Comparison of ENCODE assay signal across 8 mouse cellular contexts in the genomic region with DNA sequence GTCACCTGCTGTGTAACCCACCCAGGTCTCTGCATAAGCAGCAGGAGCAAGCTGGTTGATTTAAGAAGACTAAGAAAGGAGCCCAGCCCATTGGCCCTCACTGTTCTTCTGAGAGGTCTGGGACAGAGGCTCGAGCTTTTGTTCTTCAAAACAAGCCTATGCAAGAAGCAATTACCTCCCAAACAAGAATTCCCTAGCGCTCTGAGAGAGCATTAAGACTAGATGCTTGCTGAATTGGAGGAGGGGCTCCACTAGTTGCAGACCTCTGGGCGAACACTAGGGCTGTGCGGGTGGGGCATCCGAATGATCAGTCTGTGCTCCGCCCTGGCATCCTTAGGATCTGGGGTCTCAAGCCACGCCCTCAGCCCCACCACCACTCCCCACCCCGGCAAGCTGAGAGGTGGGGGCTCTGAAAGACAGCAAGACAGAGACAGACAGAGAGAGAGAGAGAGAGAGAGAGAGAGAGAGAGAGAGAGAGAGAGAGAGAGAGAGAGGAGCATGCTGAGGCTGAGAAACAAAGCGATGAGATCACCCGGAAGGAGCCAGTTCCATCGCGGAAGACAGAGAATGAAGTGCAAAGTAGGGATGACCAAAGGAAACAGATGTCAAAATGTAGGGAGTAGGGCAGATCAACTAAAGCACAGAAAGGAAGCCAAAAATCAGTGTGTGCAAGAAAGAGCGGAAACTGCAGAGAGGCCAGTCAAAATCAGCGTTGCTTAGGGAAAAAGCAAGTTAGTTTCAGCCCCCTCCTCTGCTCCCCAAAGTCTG. TPM values are rescaled to one million over a fixed set of nuclear protein-coding genes. Genes with fewer than 3 reads are reported as not detected.
DNase-seq lines count a peak whose midpoint lies in the region; ATAC-seq lines count a peak whose summit lies in the region.

No protein-coding gene starts in this region.

- H3K4me3 ChIP-seq in brown adipose tissue, adult 24 weeks (ENCODE audit: insufficient read depth, low read depth, low read length), result 0 out of 2 replicates have a peak overlapping the region, but pooled peaks have one; percentile 7
- H3K4me3 ChIP-seq in heart, embryonic 10.5 days, result peak overlapping the region; percentile 59
- peak overlapping the region; percentile 38 for H3K4me3 ChIP-seq in limb, embryonic 13.5 days
- H3K4me3 ChIP-seq in neural tube, embryonic 11.5 days (ENCODE audit: low read depth, low read length), result peak overlapping the region; percentile 25

- H3K9ac ChIP-seq in limb, embryonic 13.5 days, result peak overlapping the region; percentile 54
- H3K9ac ChIP-seq in neural tube, embryonic 11.5 days (ENCODE audit: low read length), result peak overlapping the region; percentile 55

- ATAC-seq in limb, embryonic 13.5 days (ENCODE audit: low FRiP score, low read depth), result peak; percentile 86
- ATAC-seq in neural tube, embryonic 11.5 days (ENCODE audit: insufficient read depth, low FRiP score, low TSS enrichment), result peak; percentile 92

- H3K4me2 ChIP-seq in limb, embryonic 13.5 days (replicated peaks), result peak overlapping the region; percentile 63
- peak overlapping the region; percentile 35 for H3K4me2 ChIP-seq in neural tube, embryonic 11.5 days (ENCODE audit: low read depth)

- peak; percentile 8 to 9 for DNase-seq in heart, adult 18-20 months
- DNase-seq in heart, adult 11 months, result no peak
- peak; percentile 87 for DNase-seq in heart, embryonic 10.5 days (ENCODE audit: low spot score)
- DNase-seq in neural tube, embryonic 11.5 days (ENCODE audit: low spot score), result peak; percentile 81
- no peak for DNase-seq in urinary bladder, adult 2 months (ENCODE audit: low spot score)
- DNase-seq in urinary bladder, postnatal 36 days (ENCODE audit: low spot score in 2 of 2), result no peak

- no peaks in the 10 kb centered on the region for H3K27me3 ChIP-seq in heart, embryonic 10.5 days (ENCODE audit: insufficient read depth, poor library complexity, severe bottlenecking)
- no peaks in the 10 kb centered on the region for H3K27me3 ChIP-seq in limb, embryonic 13.5 days
- no peaks in the 10 kb centered on the region for H3K27me3 ChIP-seq in neural tube, embryonic 11.5 days (ENCODE audit: control insufficient read depth, insufficient read depth, low read length)

- WGBS in heart, embryonic 10.5 days, result 2% methylated on average over 14 of the region's 14 CpGs
- 4% methylated on average over 14 of the region's 14 CpGs for WGBS in limb, embryonic 13.5 days
- 3% methylated on average over 14 of the region's 14 CpGs for WGBS in neural tube, embryonic 11.5 days

- 0 out of 2 replicates have a peak, but pooled peaks cover 2% of the 10 kb centered on the region for H3K4me1 ChIP-seq in brown adipose tissue, adult 24 weeks (ENCODE audit: control insufficient read depth, insufficient read depth, insufficient read length, low read length)
- H3K4me1 ChIP-seq in heart, embryonic 10.5 days, result 0 out of 2 replicates have a peak, but pooled peaks cover 20% of the 10 kb centered on the region
- H3K4me1 ChIP-seq in limb, embryonic 13.5 days, result peaks cover 19% of the 10 kb centered on the region
- no peaks in the 10 kb centered on the region for H3K4me1 ChIP-seq in neural tube, embryonic 11.5 days (ENCODE audit: control insufficient read depth, insufficient read depth, low read length)

- no peak overlapping the region for H3K27ac ChIP-seq in brown adipose tissue, adult 24 weeks (replicated peaks; ENCODE audit: low read depth, low read length)
- H3K27ac ChIP-seq in heart, embryonic 10.5 days, result peak overlapping the region; percentile 90
- no peak overlapping the region for H3K27ac ChIP-seq in limb, embryonic 13.5 days
- peak overlapping the region; percentile 36; the same call in 1 of the 2 replicates for H3K27ac ChIP-seq in neural tube, embryonic 11.5 days (ENCODE audit: low read depth, low read length)

- no peaks in the 10 kb centered on the region for H3K9me3 ChIP-seq in heart, embryonic 10.5 days
- H3K9me3 ChIP-seq in limb, embryonic 13.5 days, result no peaks in the 10 kb centered on the region
- no peaks in the 10 kb centered on the region for H3K9me3 ChIP-seq in neural tube, embryonic 11.5 days (ENCODE audit: control insufficient read depth, low read length)

- H3K36me3 ChIP-seq in heart, embryonic 10.5 days, result no peaks in the 10 kb centered on the region
- no peaks in the 10 kb centered on the region for H3K36me3 ChIP-seq in limb, embryonic 13.5 days
- no peaks in the 10 kb centered on the region for H3K36me3 ChIP-seq in neural tube, embryonic 11.5 days (ENCODE audit: control insufficient read depth, insufficient read depth, low read length)

RNA-seq across cellular contexts. Expression of a gene that starts 34.3 kb away (rescaled TPM):
- under 1 TPM; 0.17 to 0.41 TPM for total RNA-seq in heart, adult 18-20 months (2021)
- not detected in 2 replicates for polyA plus RNA-seq in brown adipose tissue, adult 24 weeks (2012; ENCODE audit: insufficient read depth, insufficient read length, missing spikeins)
- 30.0 and 37.1 TPM in 2 replicates for polyA plus RNA-seq in heart, embryonic 10.5 days (2016; fragmentation: Nextera tagmentation; extraction: Ambion mirVana)
- polyA plus RNA-seq in limb, embryonic 13.5 days (2015; fragmentation: Nextera tagmentation; extraction: Ambion mirVana), result 41.8 and 43.7 TPM in 2 replicates
- polyA plus RNA-seq in neural tube, embryonic 11.5 days (2014; fragmentation: Nextera tagmentation; extraction: Ambion mirVana), result 330 and 357 TPM in 2 replicates
- polyA plus RNA-seq in urinary bladder, adult 2 months (2012; rRNA removed), result 2.5 and 2.7 TPM in 2 replicates

Comparison
In these comparisons a context has a peak if more than half of its experiments do, and no peak if none do; other contexts are left out.
1. DNase-seq: peak in heart, adult 18-20 months (2 of 2), heart, embryonic 10.5 days (single experiment) and neural tube, embryonic 11.5 days (single experiment); none in heart, adult 11 months (single experiment), urinary bladder, adult 2 months (single experiment) and urinary bladder, postnatal 36 days (0 of 2).
2. H3K27ac ChIP-seq: peak in heart, embryonic 10.5 days (single experiment) and neural tube, embryonic 11.5 days (single experiment); none in brown adipose tissue, adult 24 weeks (single experiment) and limb, embryonic 13.5 days (single experiment).
3. H3K4me3 ChIP-seq: peak in every context shown above with its lines; median percentile 59 in heart, embryonic 10.5 days; 38 in limb, embryonic 13.5 days; 25 in neural tube, embryonic 11.5 days; 7 in brown adipose tissue, adult 24 weeks.